Mouse (Mus musculus) spleen, adult 2 months (tissue): ENCODE measurements at regions not wholly inside any gene's neighbourhood (a gene's known extent, or its start where the extent isn't known, plus 50 kb on each side); places are given as distances from the start of the nearest gene placed in this dataset.
A peak's percentile ranks its signal among the peaks of the same experiment; 100 is the strongest.

ENCODE experiments used
- CTCF ChIP-seq: fragments of 200-500 bp; IDR thresholded peaks from 2 replicates; pipeline ENCODE4 v1.5.1; 2011; ENCODE audit warnings: mild to moderate bottlenecking, inconsistent platforms; ENCODE audit not compliant: insufficient read depth, insufficient read length, insufficient replicate concordance; ENCODE audit errors: extremely low read depth
- POLR2A ChIP-seq: fragments of 200-500 bp; IDR thresholded peaks from 2 replicates; pipeline ENCODE4 v1.6.1; 2011; ENCODE audit warnings: low read depth, low read length, inconsistent platforms

DNA sequence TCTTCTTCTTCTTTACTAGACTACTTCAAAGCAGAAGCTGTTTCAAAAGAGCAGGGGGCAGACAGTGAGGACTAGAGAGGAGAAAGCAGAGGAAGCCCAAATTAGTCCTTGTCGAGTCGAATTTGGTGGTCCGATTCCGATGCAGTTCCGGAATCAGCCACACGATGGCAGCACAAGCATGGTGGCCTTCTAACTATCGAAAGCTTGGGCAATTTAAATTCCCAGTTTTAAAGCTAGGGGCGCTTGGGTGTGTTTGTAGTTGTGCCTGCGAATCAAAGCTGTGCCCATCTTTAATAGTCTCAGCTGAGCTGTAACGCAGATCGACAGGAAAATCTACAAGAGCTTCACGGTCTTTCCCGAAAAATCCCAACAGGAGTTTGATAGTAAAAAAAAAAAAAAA, 234.7 kb upstream of the A1bg start:
- TF ChIP-seq CTCF (peak; percentile 97), POLR2A (no peak)
